Mouse (Mus musculus) liver, embryonic 13.5 days (tissue): ENCODE data around the gene Mrpl42. TPM values are rescaled to one million over a fixed set of nuclear protein-coding genes. Genes with fewer than 3 reads are reported as not detected.
A peak's percentile ranks its signal among the peaks of the same experiment; 100 is the strongest.

ENCODE experiments used
- ATAC-seq: fragments of 200-750 bp; cut with Nextera tagmentation; 2 replicates; pipeline ENCODE4 v1.8.0; 2017; ENCODE audit warnings: low read depth, mild to moderate bottlenecking, moderate number of reproducible peaks, moderate library complexity
- DNase-seq: peaks from one replicate; pipeline ENCODE4 v3.0.0; 2022
- H3K27ac ChIP-seq: fragments of 300-500 bp; sonication (generic); 2 replicates; pipeline ENCODE4 v1.5.1; 2015; ENCODE audit warnings: moderate library complexity, mild to moderate bottlenecking, inconsistent platforms
- H3K27me3 ChIP-seq: fragments of 300-500 bp; sonication (generic); 2 replicates; pipeline ENCODE4 v1.6.1; 2015; ENCODE audit warnings: mild to moderate bottlenecking, inconsistent platforms
- H3K36me3 ChIP-seq: fragments of 300-500 bp; sonication (generic); 2 replicates; pipeline ENCODE4 v1.6.1; 2015; ENCODE audit warnings: mild to moderate bottlenecking, inconsistent platforms
- H3K4me1 ChIP-seq: fragments of 300-500 bp; sonication (generic); replicated peaks from 2 replicates; pipeline ENCODE4 v1.6.1; 2015; ENCODE audit warnings: inconsistent platforms
- H3K4me2 ChIP-seq: fragments of 300-500 bp; sonication (generic); 2 replicates; pipeline ENCODE4 v1.6.1; 2015; ENCODE audit warnings: inconsistent platforms, mild to moderate bottlenecking, moderate library complexity
- H3K4me3 ChIP-seq: fragments of 300-500 bp; sonication (generic); replicated peaks from 2 replicates; pipeline ENCODE4 v1.5.1; 2015; ENCODE audit warnings: mild to moderate bottlenecking, inconsistent platforms
- H3K9ac ChIP-seq: fragments of 300-500 bp; sonication (generic); 2 replicates; pipeline ENCODE4 v1.6.1; 2015; ENCODE audit warnings: mild to moderate bottlenecking, inconsistent platforms
- H3K9me3 ChIP-seq: fragments of 300-500 bp; sonication (generic); replicated peaks from 2 replicates; pipeline ENCODE4 v1.6.1; 2016; ENCODE audit warnings: inconsistent platforms
- WGBS: fragments of 180-500 bp; shearing (Covaris S2); methylation state at CpG from one replicate; pipeline ENCODE4 v1.1.7; 2015; ENCODE audit not compliant: insufficient replicate concordance; 5-methylcytosine and 5-hydroxymethylcytosine counted together
- polyA plus RNA-seq: library from polyadenylated mRNA; unstranded; fragments of >200 nt; fragmentation: Nextera tagmentation; extraction: Ambion mirVana; gene quantifications from 2 replicates; pipeline ENCODE4 v1.2.1, GENCODE M21; 2015

The Mrpl42 gene
- polyA plus RNA-seq, 1 experiment from 2014 or later, result 255 TPM

DNA sequence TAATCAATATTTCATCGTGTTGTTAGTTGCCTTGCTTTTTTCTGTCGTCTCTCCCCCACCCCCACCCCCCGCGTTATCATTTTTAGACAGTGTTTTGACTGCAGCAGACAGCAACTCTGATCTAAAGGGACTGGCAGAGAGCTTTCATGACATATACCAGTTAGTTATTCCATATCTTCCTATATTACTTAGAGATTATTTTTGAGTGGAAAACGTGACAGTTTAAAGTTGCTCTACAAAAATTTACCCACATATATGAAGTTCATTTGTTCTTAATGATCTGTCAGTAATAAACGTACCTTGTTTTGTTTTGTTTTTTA lies 34.4 kb upstream of the Mrpl42 start:
- no peaks in the 10 kb centered on the region for H3K36me3 ChIP-seq
- 47% methylated on average over 6 of the region's 6 CpGs for WGBS

GRCm38 (mm10) chr10:95535399-95536221 lies 33.9 kb upstream of the Mrpl42 start:
- H3K9me3 ChIP-seq, result no peaks in the 10 kb centered on the region
- H3K4me1 ChIP-seq, result peaks cover 61% of the 10 kb centered on the region
- H3K4me3 ChIP-seq, result no peak overlapping the region
- no peaks in the 10 kb centered on the region for H3K27me3 ChIP-seq
- WGBS, result 64% methylated on average over 8 of the region's 8 CpGs
- DNase-seq, result no peak
- no peak overlapping the region for H3K9ac ChIP-seq
- H3K36me3 ChIP-seq, result no peaks in the 10 kb centered on the region
- no peak overlapping the region for H3K27ac ChIP-seq
- ATAC-seq, result no peak
- H3K4me2 ChIP-seq, result no peak overlapping the region

More for the DNA sequence above, 34.4 kb upstream of the Mrpl42 start:
- H3K27me3 ChIP-seq, result no peaks in the 10 kb centered on the region
- no peak overlapping the region for H3K27ac ChIP-seq
- H3K9ac ChIP-seq, result no peak overlapping the region
- peaks cover 57% of the 10 kb centered on the region for H3K4me1 ChIP-seq
- ATAC-seq, result no peak
- H3K4me2 ChIP-seq, result no peak overlapping the region
- no peak overlapping the region for H3K4me3 ChIP-seq
- H3K9me3 ChIP-seq, result no peaks in the 10 kb centered on the region
- DNase-seq, result no peak

- Histone ChIP-seq H3K36me3 (no peaks in the 10 kb centered on the region), H3K4me1 (peaks cover 60% of the 10 kb centered on the region), H3K9ac (no peak overlapping the region), H3K4me2 (no peak overlapping the region), H3K27me3 (no peaks in the 10 kb centered on the region), H3K9me3 (no peaks in the 10 kb centered on the region), H3K4me3 (no peak overlapping the region), H3K27ac (no peak overlapping the region)
- 84% methylated on average over 7 of the region's 7 CpGs for WGBS
- ATAC-seq, result no peak
- DNase-seq, result no peak
Measured at GRCm38 (mm10) chr10:95533382-95533781, 31.6 kb upstream of the Mrpl42 start.

DNA sequence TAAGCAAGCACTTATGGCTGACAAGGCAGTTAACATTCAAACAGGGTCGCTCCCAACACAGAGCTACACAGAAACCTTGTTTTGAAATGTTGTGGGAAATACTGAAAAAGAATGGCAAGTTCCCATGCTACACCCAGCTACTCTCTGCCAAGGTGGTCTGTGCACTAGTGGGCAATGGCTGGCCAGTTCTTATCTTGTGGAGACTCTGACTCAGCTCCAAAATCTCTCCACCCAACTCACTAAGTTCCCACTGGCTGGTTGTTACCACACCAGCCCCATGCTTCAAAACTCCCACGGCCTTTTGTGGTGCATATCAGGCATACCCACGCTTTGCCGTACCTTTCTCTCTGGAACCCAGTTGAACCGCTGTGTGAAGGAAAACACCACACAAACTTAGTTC lies 31.2 kb upstream of the Mrpl42 start:
- no peak overlapping the region for H3K4me3 ChIP-seq
- no peaks in the 10 kb centered on the region for H3K36me3 ChIP-seq
- no peaks in the 10 kb centered on the region for H3K9me3 ChIP-seq
- WGBS, result 57% methylated on average over 5 of the region's 5 CpGs
- H3K27me3 ChIP-seq, result no peaks in the 10 kb centered on the region
- no peak overlapping the region for H3K4me2 ChIP-seq
- H3K4me1 ChIP-seq, result peaks cover 56% of the 10 kb centered on the region
- no peak overlapping the region for H3K27ac ChIP-seq
- no peak for ATAC-seq
- DNase-seq, result no peak
- H3K9ac ChIP-seq, result no peak overlapping the region

GRCm38 (mm10) chr10:95530551-95531121 lies 28.9 kb upstream of the Mrpl42 start:
- Histone ChIP-seq H3K4me2 (no peak overlapping the region), H3K27me3 (no peaks in the 10 kb centered on the region), H3K9ac (no peak overlapping the region), H3K4me3 (no peak overlapping the region), H3K27ac (no peak overlapping the region), H3K4me1 (peaks cover 53% of the 10 kb centered on the region), H3K36me3 (no peaks in the 10 kb centered on the region), H3K9me3 (no peaks in the 10 kb centered on the region)
- ATAC-seq (no peak), DNase-seq (no peak)
- WGBS, result 67% methylated on average over 2 of the region's 2 CpGs

DNA sequence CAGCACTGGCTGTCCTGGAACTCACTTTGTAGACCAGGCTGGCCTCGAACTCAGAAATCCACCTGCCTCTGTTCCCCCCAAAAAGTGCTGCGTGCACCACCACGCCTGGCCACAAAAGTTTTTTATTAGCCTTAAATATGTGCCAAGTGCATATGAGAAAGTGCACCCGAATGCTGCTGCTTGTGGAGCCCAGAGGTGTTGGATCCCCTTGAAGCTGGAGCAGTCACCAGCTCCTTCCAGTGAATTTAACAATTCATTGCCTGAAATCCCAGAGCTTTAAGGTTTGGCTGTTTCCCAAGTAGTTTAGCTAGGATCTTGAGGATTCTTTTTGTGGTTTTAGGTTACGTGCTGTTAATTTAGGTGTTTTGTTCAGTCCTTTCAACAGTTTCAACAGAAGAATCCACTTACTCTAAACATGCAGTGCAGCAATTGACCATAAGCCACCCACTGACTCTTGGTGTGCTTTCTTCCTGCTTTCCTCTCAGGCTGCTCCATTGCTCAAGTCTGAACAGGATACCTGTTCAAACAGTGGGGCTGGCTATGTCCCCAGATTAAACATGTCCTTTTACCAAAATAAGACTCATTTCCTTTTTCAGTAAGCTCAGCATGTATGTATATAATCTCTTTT lies 24.9 kb upstream of the Mrpl42 start:
- H3K27me3 ChIP-seq, result no peaks in the 10 kb centered on the region
- H3K9me3 ChIP-seq, result no peaks in the 10 kb centered on the region
- ATAC-seq (no peak), DNase-seq (no peak)
- H3K4me1 ChIP-seq, result peaks cover 29% of the 10 kb centered on the region
- peaks cover 5% of the 10 kb centered on the region; the same call in 1 of the 2 replicates for H3K36me3 ChIP-seq
- WGBS, result 74% methylated on average over 5 of the region's 5 CpGs
- H3K27ac ChIP-seq, result no peak overlapping the region
- no peak overlapping the region for H3K4me3 ChIP-seq
- no peak overlapping the region for H3K4me2 ChIP-seq
- no peak overlapping the region for H3K9ac ChIP-seq

GRCm38 (mm10) chr10:95525871-95526270 lies 24.1 kb upstream of the Mrpl42 start:
- Histone ChIP-seq H3K4me1 (peaks cover 30% of the 10 kb centered on the region), H3K36me3 (peaks cover 5% of the 10 kb centered on the region; the same call in 1 of the 2 replicates), H3K4me2 (no peak overlapping the region), H3K27me3 (no peaks in the 10 kb centered on the region), H3K9me3 (no peaks in the 10 kb centered on the region), H3K4me3 (no peak overlapping the region), H3K27ac (no peak overlapping the region), H3K9ac (no peak overlapping the region)
- ATAC-seq (no peak), DNase-seq (no peak)
- WGBS, result 74% methylated on average over 5 of the region's 5 CpGs

DNA sequence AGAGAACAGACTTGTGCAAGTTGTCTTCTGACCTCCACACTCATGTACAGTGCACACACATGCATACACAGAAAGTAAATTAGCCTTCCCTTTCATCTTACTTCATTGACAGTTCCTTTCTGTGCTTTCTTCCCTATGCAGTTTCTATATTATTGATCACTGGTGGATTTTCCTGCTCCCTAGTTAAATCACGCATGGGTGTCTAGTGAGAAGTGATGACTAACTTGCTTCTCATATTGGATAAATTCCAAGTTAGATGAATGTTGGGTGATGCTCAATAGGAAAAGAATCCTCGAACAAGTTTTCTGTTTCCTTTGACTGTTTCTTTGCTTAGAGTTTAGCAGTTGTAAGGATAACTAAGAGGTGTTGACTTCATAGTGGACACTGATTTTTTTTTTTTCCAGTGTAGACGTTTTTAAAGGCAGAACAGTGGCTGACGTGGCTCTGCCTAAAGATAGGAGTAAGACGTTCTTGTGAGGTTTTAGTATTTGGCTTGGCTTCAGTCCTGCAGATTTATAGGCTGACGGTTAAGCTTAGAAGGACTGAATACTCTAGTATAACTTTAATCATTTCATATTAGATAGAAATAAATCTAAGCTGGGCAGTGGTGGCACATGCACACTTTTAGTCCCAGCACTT lies 23.4 kb upstream of the Mrpl42 start:
- no peak for ATAC-seq
- Histone ChIP-seq H3K4me3 (no peak overlapping the region), H3K9me3 (no peaks in the 10 kb centered on the region), H3K4me2 (no peak overlapping the region), H3K27ac (no peak overlapping the region), H3K36me3 (peaks cover 5% of the 10 kb centered on the region; the same call in 1 of the 2 replicates), H3K27me3 (no peaks in the 10 kb centered on the region), H3K9ac (no peak overlapping the region), H3K4me1 (peaks cover 35% of the 10 kb centered on the region)
- no peak for DNase-seq
- 75% methylated on average over 6 of the region's 6 CpGs for WGBS

GRCm38 (mm10) chr10:95517656-95518055 lies 15.9 kb upstream of the Mrpl42 start:
- H3K9ac ChIP-seq, result 0 out of 2 replicates have a peak overlapping the region, but pooled peaks have one; percentile 13
- 0 out of 2 replicates have a peak overlapping the region, but pooled peaks have one; percentile 12 for H3K4me2 ChIP-seq
- 85% methylated on average over 6 of the region's 6 CpGs for WGBS

DNA sequence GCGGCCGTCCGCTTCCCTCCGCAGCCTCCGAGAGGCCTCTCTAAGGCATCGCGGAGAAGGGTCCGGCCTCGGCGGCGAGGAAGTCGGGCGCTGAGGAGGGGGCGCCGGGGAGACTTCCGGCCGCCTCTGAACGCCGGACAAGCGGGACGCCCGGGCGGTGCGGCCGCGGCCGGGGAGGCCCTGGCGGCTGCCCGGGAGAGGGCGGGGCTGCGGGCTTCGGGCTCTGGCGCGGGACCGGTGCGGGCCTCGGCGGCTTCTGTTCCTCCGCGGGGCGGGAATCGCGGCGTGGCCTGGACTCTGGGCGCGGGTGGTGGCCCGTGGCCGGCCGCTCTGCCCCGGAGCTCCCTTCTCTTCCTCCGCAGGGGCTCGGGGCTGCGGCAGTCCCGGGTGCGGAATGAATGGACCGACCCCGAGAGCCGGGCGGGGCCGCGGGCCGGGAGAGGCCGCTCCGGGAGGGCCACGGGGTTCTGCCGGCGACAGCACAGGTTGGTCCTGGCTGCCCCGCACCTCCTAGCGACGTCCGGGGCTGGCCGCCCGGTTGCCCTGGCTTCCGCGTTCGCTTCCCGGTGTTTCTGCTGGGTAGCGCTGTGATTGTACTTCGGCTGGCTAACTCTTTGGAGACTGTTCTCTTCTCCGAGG lies 13.7 kb upstream of the Mrpl42 start:
- under 1% methylated on average over 80 of the region's 80 CpGs for WGBS
- peak; percentile 53 for DNase-seq
- H3K4me3 ChIP-seq, result peak overlapping the region; percentile 82
- H3K9ac ChIP-seq, result peak overlapping the region; percentile 98
- H3K27me3 ChIP-seq, result no peaks in the 10 kb centered on the region
- H3K4me2 ChIP-seq, result peak overlapping the region; percentile 82
- H3K36me3 ChIP-seq, result 0 out of 2 replicates have a peak, but pooled peaks cover 6% of the 10 kb centered on the region
- peaks cover 50% of the 10 kb centered on the region for H3K4me1 ChIP-seq
- peak overlapping the region; percentile 96 for H3K27ac ChIP-seq
- peak; percentile 54 for ATAC-seq
- 0 out of 2 replicates have a peak, but pooled peaks cover 2% of the 10 kb centered on the region for H3K9me3 ChIP-seq

More at GRCm38 (mm10) chr10:95517656-95518055, 15.9 kb upstream of the Mrpl42 start:
- Histone ChIP-seq H3K4me3 (no peak overlapping the region), H3K27me3 (no peaks in the 10 kb centered on the region), H3K9me3 (no peaks in the 10 kb centered on the region), H3K27ac (no peak overlapping the region), H3K4me1 (peaks cover 57% of the 10 kb centered on the region), H3K36me3 (peaks cover 10% of the 10 kb centered on the region; the same call in 1 of the 2 replicates)
- no peak for DNase-seq
- ATAC-seq, result no peak
